Mouse (Mus musculus) lung, postnatal 0 days (tissue): ENCODE measurements at regions not wholly inside any gene's neighbourhood (a gene's known extent, or its start where the extent isn't known, plus 50 kb on each side); places are given as distances from the start of the nearest gene placed in this dataset.
A peak's percentile ranks its signal among the peaks of the same experiment; 100 is the strongest.
"Not testable (repeated sequence)": the region's sequence is repeated elsewhere in the genome, so short reads cannot be mapped to it uniquely, and the experiment has no call there.

Experiments used
- ATAC-seq: fragments of 200-750 bp; cut with Nextera tagmentation; 2 replicates; pipeline ENCODE4 v1.8.0; 2017; ENCODE audit warnings: moderate library complexity
- DNase-seq: peaks from one replicate; pipeline ENCODE4 v3.0.0-alpha.2; 2016; ENCODE audit warnings: low spot score
- H3K27ac ChIP-seq: fragments of 300-500 bp; sonication (generic); 2 replicates; pipeline ENCODE4 v1.5.1; 2014; ENCODE audit warnings: antibody characterized with exemption, mild to moderate bottlenecking, low read length, mixed read lengths
- H3K27me3 ChIP-seq: fragments of 300-500 bp; sonication (generic); replicated peaks from 2 replicates; pipeline ENCODE4 v1.6.1; 2014; ENCODE audit warnings: low read length, mixed read lengths; ENCODE audit not compliant: insufficient read depth
- H3K36me3 ChIP-seq: fragments of 300-500 bp; sonication (generic); 2 replicates; pipeline ENCODE4 v1.6.1; 2014; ENCODE audit warnings: low read length, mixed read lengths; ENCODE audit not compliant: insufficient read depth
- H3K4me1 ChIP-seq: fragments of 300-500 bp; sonication (generic); 2 replicates; pipeline ENCODE4 v1.6.1; 2014; ENCODE audit warnings: antibody characterized with exemption, low read depth, low read length, mixed read lengths; ENCODE audit not compliant: insufficient read depth
- H3K4me2 ChIP-seq: fragments of 300-500 bp; sonication (generic); replicated peaks from 2 replicates; pipeline ENCODE4 v1.6.1; 2014; ENCODE audit warnings: low read depth, mild to moderate bottlenecking, low read length, moderate library complexity, mixed read lengths
- H3K4me3 ChIP-seq: fragments of 300-500 bp; sonication (generic); 2 replicates; pipeline ENCODE4 v1.5.1; 2014; ENCODE audit warnings: low read depth, low read length
- H3K9ac ChIP-seq: fragments of 300-500 bp; sonication (generic); replicated peaks from 2 replicates; pipeline ENCODE4 v1.6.1; 2014; ENCODE audit warnings: low read depth, mild to moderate bottlenecking
- H3K9me3 ChIP-seq: fragments of 300-500 bp; sonication (generic); 2 replicates; pipeline ENCODE4 v1.6.1; 2016; ENCODE audit warnings: low read length, mixed read lengths
- WGBS: fragments of 180-500 bp; shearing (Covaris S2); extraction: QIAGEN DNeasy Blood & Tissue Kit; methylation state at CpG from one replicate; pipeline ENCODE4 v1.1.7; 2014; 5-methylcytosine and 5-hydroxymethylcytosine counted together

DNA sequence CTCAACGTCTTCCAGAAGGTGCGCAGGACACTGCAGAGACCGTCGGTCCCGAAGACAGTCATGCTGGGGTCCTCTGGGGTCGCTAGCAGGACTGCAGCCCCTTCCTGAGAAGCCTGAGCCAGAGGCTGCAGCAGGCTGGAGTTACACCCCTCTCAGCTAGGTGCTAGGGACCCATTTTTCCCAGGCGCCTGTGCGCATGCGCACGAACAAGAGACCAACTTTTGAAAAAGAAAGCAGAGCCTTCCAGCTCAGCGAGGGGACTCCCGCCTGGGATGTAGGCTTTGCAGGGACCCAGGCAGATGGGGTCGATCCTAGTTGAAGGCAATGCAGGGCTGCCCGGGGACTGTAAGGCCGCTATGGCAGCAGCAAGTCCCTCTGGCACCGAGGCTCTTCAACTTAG lies 104.7 kb upstream of the Atg7 start:
- not testable (repeated sequence) for H3K9me3 ChIP-seq, H3K27me3 ChIP-seq, H3K4me3 ChIP-seq, H3K9ac ChIP-seq, H3K27ac ChIP-seq, DNase-seq, H3K4me1 ChIP-seq, H3K36me3 ChIP-seq, H3K4me2 ChIP-seq, ATAC-seq
- 9% methylated on average over 6 of the region's 16 CpGs for WGBS

DNA sequence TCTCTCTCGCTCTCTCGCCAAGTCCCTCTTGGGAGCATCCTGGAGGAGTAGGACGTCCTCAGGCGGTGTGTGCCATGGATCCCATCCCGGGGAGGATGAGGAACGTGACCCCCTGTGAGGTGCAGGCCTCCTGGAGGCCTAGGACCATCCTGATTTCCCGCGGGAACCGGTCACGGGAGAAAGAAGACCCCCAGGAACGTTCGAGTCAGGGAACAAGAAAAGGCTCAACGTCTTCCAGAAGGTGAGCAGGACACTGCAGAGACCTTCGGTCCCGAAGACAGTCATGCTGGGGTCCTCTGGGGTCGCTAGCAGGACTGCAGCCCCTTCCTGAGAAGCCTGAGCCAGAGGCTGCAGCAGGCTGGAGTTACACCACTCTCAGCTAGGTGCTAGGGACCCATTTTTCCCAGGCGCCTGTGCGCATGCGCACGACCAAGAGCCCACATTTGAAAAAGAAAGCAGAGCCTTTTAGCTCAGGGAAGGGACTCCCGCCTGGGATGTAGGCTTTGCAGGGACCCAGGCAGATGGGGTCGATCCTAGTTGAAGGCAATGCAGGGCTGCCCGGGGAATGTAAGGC lies 92.7 kb upstream of the Atg7 start:
- not testable (repeated sequence) for H3K27me3 ChIP-seq, H3K4me1 ChIP-seq, H3K9ac ChIP-seq, ATAC-seq, H3K36me3 ChIP-seq, H3K9me3 ChIP-seq, H3K4me2 ChIP-seq, H3K4me3 ChIP-seq, H3K27ac ChIP-seq
- 40% methylated on average over 16 of the region's 23 CpGs for WGBS
- DNase-seq = peak; percentile 1

DNA sequence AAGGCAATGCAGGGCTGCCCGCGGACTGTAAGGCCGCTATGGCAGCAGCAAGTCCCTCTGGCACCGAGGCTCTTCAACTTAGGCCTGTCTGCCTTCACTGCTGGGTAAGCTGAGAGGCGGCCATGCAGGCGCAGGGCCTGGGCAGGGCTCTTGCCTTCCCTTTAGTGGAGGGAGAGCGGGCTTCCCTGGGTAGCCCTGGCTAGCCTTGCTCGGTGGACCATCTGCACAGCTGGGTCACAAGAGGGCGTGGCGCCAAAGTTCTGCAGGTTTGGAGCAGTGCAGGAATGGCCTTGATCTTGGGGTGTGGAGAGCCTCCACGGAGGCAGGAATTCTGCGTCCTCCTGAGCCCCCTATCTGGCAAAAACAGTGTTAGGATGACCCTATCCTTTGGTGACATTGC lies 89.8 kb upstream of the Atg7 start:
- not testable (repeated sequence) for H3K4me2 ChIP-seq, H3K9me3 ChIP-seq, H3K4me3 ChIP-seq, H3K27me3 ChIP-seq, DNase-seq, H3K9ac ChIP-seq, ATAC-seq, H3K36me3 ChIP-seq, H3K27ac ChIP-seq, H3K4me1 ChIP-seq
- WGBS = no CpG with 5 or more reads among the region's 12 CpGs

DNA sequence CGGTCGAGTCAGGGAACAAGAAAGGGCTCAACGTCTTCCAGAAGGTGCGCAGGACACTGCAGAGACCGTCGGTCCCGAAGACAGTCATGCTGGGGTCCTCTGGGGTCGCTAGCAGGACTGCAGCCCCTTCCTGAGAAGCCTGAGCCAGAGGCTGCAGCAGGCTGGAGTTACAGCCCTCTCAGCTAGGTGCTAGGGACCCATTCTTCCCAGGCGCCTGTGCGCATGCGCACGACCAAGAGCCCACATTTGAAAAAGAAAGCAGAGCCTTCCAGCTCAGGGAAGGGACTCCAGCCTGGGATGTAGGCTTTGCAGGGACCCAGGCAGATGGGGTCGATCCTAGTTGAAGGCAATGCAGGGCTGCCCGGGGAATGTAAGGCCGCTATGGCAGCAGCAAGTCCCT lies 87.7 kb upstream of the Atg7 start:
- H3K4me1 ChIP-seq, H3K27me3 ChIP-seq, H3K27ac ChIP-seq, ATAC-seq, H3K9ac ChIP-seq, H3K9me3 ChIP-seq, H3K4me2 ChIP-seq, H3K36me3 ChIP-seq, H3K4me3 ChIP-seq: not testable (repeated sequence)
- WGBS = 3% methylated on average over 4 of the region's 15 CpGs
- peak; percentile 4 for DNase-seq

DNA sequence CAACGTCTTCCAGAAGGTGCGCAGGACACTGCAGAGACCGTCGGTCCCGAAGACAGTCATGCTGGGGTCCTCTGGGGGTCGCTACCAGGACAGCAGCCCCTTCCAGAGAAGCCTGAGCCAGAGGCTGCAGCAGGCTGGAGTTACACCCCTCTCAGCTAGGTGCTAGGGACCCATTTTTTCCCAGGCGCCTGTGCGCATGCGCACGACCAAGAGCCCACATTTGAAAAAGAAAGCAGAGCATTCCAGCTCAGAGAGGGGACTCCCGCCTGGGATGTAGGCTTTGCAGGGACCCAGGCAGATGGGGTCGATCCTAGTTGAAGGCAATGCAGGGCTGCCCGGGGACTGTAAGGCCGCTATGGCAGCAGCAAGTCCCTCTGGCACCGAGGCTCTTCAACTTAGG lies 65.6 kb upstream of the Atg7 start:
- not testable (repeated sequence) for H3K4me3 ChIP-seq, H3K36me3 ChIP-seq, H3K27me3 ChIP-seq, H3K4me1 ChIP-seq, H3K4me2 ChIP-seq, H3K9ac ChIP-seq, H3K27ac ChIP-seq, ATAC-seq, H3K9me3 ChIP-seq
- peak; percentile 54 for DNase-seq
- 4% methylated on average over 6 of the region's 15 CpGs for WGBS
